Mouse (Mus musculus) ES-Bruce4 (cell line): ENCODE measurements around the gene Kif21b.

ENCODE experiments used
- CTCF ChIP-seq: IDR thresholded peaks from one replicate; pipeline ENCODE4 v1.8.1; 2011; ENCODE audit warnings: low read depth, low read length
- EP300 ChIP-seq: IDR thresholded peaks from 2 replicates; pipeline ENCODE4 v1.6.1; 2011; ENCODE audit warnings: low read depth, low read length; ENCODE audit not compliant: insufficient read depth
- POLR2A ChIP-seq: IDR thresholded peaks from one replicate; pipeline ENCODE4 v1.8.1; 2011; ENCODE audit warnings: low read length; ENCODE audit not compliant: insufficient read depth

GRCm38 (mm10) chr1:136160297-136160696, 29.1 kb downstream of the Kif21b start:
- no peak for TF ChIP-seq CTCF
- no peak for TF ChIP-seq EP300
- no peak for TF ChIP-seq POLR2A
